Mouse (Mus musculus): ENCODE measurements around the gene Wipi1.

The Wipi1 gene

GRCm38 (mm10) chr11:109620356-109620755, 8.6 kb upstream of the Wipi1 start:
- no peak for DNase-seq (ENCODE audit: low spot score in 2 of 2)

- DNase-seq (ENCODE audit: low spot score in 2 of 2) = peak in 1 of 2 experiments; percentile 17
These were observed 7.3 kb upstream of the Wipi1 start for GRCm38 (mm10) chr11:109619055-109619454.

- no peak for DNase-seq (ENCODE audit: low spot score in 2 of 2)
These were observed 5.0 kb upstream of the Wipi1 start for GRCm38 (mm10) chr11:109616766-109617165.

GRCm38 (mm10) chr11:109616352-109616751, 4.6 kb upstream of the Wipi1 start:
- DNase-seq (ENCODE audit: low spot score in 2 of 2) = no peak

GRCm38 (mm10) chr11:109615286-109615685, 3.5 kb upstream of the Wipi1 start:
- no peak for DNase-seq (ENCODE audit: low spot score in 2 of 2)

- DNase-seq (ENCODE audit: low spot score in 2 of 2) = no peak
These were observed 1.2 kb upstream of the Wipi1 start for GRCm38 (mm10) chr11:109612871-109613529.

- no peak for DNase-seq (ENCODE audit: low spot score in 2 of 2)
These were observed 918 bp downstream of the Wipi1 start for GRCm38 (mm10) chr11:109610795-109611302.

- DNase-seq (ENCODE audit: low spot score in 2 of 2) = no peak
These were observed 1.5 kb downstream of the Wipi1 start for GRCm38 (mm10) chr11:109610046-109610794.

- no peak for DNase-seq (ENCODE audit: low spot score in 2 of 2)
These were observed 2.7 kb downstream of the Wipi1 start for GRCm38 (mm10) chr11:109608976-109609625.

GRCm38 (mm10) chr11:109607600-109607999, 4.2 kb downstream of the Wipi1 start:
- DNase-seq (ENCODE audit: low spot score in 2 of 2) = no peak

- no peak for DNase-seq (ENCODE audit: low spot score in 2 of 2)
These were observed 12.8 kb downstream of the Wipi1 start for GRCm38 (mm10) chr11:109598778-109599570.

GRCm38 (mm10) chr11:109594761-109595160, 17.0 kb downstream of the Wipi1 start:
- no peak for DNase-seq (ENCODE audit: low spot score in 2 of 2)

GRCm38 (mm10) chr11:109593200-109593981, 18.4 kb downstream of the Wipi1 start:
- DNase-seq (ENCODE audit: low spot score in 2 of 2) = no peak

- DNase-seq (ENCODE audit: low spot score in 2 of 2) = no peak
These were observed 20.3 kb downstream of the Wipi1 start for GRCm38 (mm10) chr11:109591511-109591910.

- peak in 1 of 2 experiments; percentile 19 for DNase-seq (ENCODE audit: low spot score in 2 of 2)
These were observed 21.8 kb downstream of the Wipi1 start for GRCm38 (mm10) chr11:109590012-109590411.

GRCm38 (mm10) chr11:109587638-109588374, 24.0 kb downstream of the Wipi1 start:
- no peak for DNase-seq (ENCODE audit: low spot score in 2 of 2)

GRCm38 (mm10) chr11:109587019-109587418, 24.7 kb downstream of the Wipi1 start:
- DNase-seq (ENCODE audit: low spot score in 2 of 2) = no peak

- no peak for DNase-seq (ENCODE audit: low spot score in 2 of 2)
These were observed 25.3 kb downstream of the Wipi1 start for GRCm38 (mm10) chr11:109586424-109586823.

- DNase-seq (ENCODE audit: low spot score in 2 of 2) = peak; percentile 56 to 68
These were observed 26.7 kb downstream of the Wipi1 start for GRCm38 (mm10) chr11:109584843-109585713.

Data from frontal cortex, postnatal 14 days (tissue).